In genomic region chr5:111901678-111902077, GRCm38 (mm10) we compare ENCODE assay signal across 9 mouse cellular contexts.
A peak's percentile ranks its signal among the peaks of the same experiment; 100 is the strongest.
DNase-seq lines count a peak whose midpoint lies in the region; ATAC-seq and TF ChIP-seq lines count a peak whose summit lies in the region.
"Had no signal": no experiment of that assay in that cellular context is flagged by ENCODE, and none has a peak within 500 bp of the region (broad histone marks: within the 10 kb centered on the region; RNA-seq: fewer than 3 reads in every experiment).

No protein-coding gene starts in this region.

- DNase-seq in forebrain, embryonic 14.5 days (ENCODE audit: low spot score): peak; percentile 50
- DNase-seq in neural tube, embryonic 10.5 days (ENCODE audit: extremely low spot score, low spot score): peak; percentile 78
- peak; percentile 33 to 57 for DNase-seq in kidney, postnatal 36 days
- DNase-seq in thymus, adult 2 months: peak; percentile 65
- DNase-seq in left cerebral cortex, postnatal 36 days (ENCODE audit: low spot score in 2 of 2): no peak

- no peak overlapping the region for H3K4me2 ChIP-seq in forebrain, embryonic 14.5 days (ENCODE audit: low read length)
- H3K4me2 ChIP-seq in forebrain, embryonic 12.5 days: no peak overlapping the region
- no peak overlapping the region for H3K4me2 ChIP-seq in neural tube, embryonic 15.5 days
- H3K4me2 ChIP-seq in intestine, embryonic 16.5 days (ENCODE audit: low read depth, low read length): no peak overlapping the region
- H3K4me2 ChIP-seq: embryonic facial prominence, embryonic 13.5 days had no signal

- peaks cover 22% of the 10 kb centered on the region for H3K4me1 ChIP-seq in forebrain, embryonic 14.5 days (ENCODE audit: control insufficient read depth, insufficient read depth, low read length)
- peaks cover 39% of the 10 kb centered on the region for H3K4me1 ChIP-seq in forebrain, embryonic 12.5 days
- H3K4me1 ChIP-seq in neural tube, embryonic 15.5 days: peaks cover 12% of the 10 kb centered on the region; the same call in 1 of the 2 replicates
- no peaks in the 10 kb centered on the region for H3K4me1 ChIP-seq in thymus, adult 2 months (replicated peaks; ENCODE audit: control insufficient read depth, insufficient read depth, low read length)
- no peaks in the 10 kb centered on the region for H3K4me1 ChIP-seq in intestine, embryonic 16.5 days (ENCODE audit: control insufficient read depth, insufficient read depth, low read length)

- no peaks in the 10 kb centered on the region for H3K9me3 ChIP-seq in forebrain, embryonic 14.5 days (replicated peaks; ENCODE audit: control insufficient read depth, low read length)
- no peaks in the 10 kb centered on the region for H3K9me3 ChIP-seq in forebrain, embryonic 12.5 days
- no peaks in the 10 kb centered on the region for H3K9me3 ChIP-seq in neural tube, embryonic 15.5 days (replicated peaks)
- H3K9me3 ChIP-seq in intestine, embryonic 16.5 days (ENCODE audit: control insufficient read depth, low read length): no peaks in the 10 kb centered on the region
- H3K9me3 ChIP-seq: embryonic facial prominence, embryonic 13.5 days had no signal

- H3K4me3 ChIP-seq in forebrain, embryonic 14.5 days (ENCODE audit: low read depth, low read length): no peak overlapping the region
- H3K4me3 ChIP-seq in forebrain, embryonic 12.5 days (replicated peaks): no peak overlapping the region
- no peak overlapping the region for H3K4me3 ChIP-seq in neural tube, embryonic 15.5 days (replicated peaks)
- H3K4me3 ChIP-seq in thymus, adult 2 months (ENCODE audit: control insufficient read depth, insufficient read depth, low read length): no peak overlapping the region
- no peak overlapping the region for H3K4me3 ChIP-seq in intestine, embryonic 16.5 days (ENCODE audit: low read length)
- H3K4me3 ChIP-seq: embryonic facial prominence, embryonic 13.5 days had no signal

- H3K27ac ChIP-seq in forebrain, embryonic 14.5 days (ENCODE audit: low read depth, low read length): no peak overlapping the region
- no peak overlapping the region for H3K27ac ChIP-seq in forebrain, embryonic 12.5 days
- no peak overlapping the region for H3K27ac ChIP-seq in neural tube, embryonic 15.5 days (replicated peaks)
- H3K27ac ChIP-seq in thymus, adult 2 months (ENCODE audit: control insufficient read depth, insufficient read depth, low read length): no peak overlapping the region
- no peak overlapping the region for H3K27ac ChIP-seq in intestine, embryonic 16.5 days (ENCODE audit: low read length)
- H3K27ac ChIP-seq: embryonic facial prominence, embryonic 13.5 days had no signal

- no peak for TF ChIP-seq POLR2A in thymus, adult 2 months (IDR thresholded peaks at IDR 0.05; ENCODE audit: control insufficient read depth, extremely low read depth, insufficient read depth, low read length, poor library complexity)

- no peaks in the 10 kb centered on the region for H3K36me3 ChIP-seq in forebrain, embryonic 14.5 days (ENCODE audit: control insufficient read depth, insufficient read depth, low read length)
- H3K36me3 ChIP-seq in forebrain, embryonic 12.5 days (replicated peaks): no peaks in the 10 kb centered on the region
- H3K36me3 ChIP-seq in neural tube, embryonic 15.5 days: no peaks in the 10 kb centered on the region
- H3K36me3 ChIP-seq in thymus, adult 2 months (ENCODE audit: control insufficient read depth, insufficient read depth, low read length): no peaks in the 10 kb centered on the region
- H3K36me3 ChIP-seq in intestine, embryonic 16.5 days (ENCODE audit: control insufficient read depth, insufficient read depth, low read length): no peaks in the 10 kb centered on the region
- H3K36me3 ChIP-seq: embryonic facial prominence, embryonic 13.5 days had no signal

- intact Hi-C loops in left cerebral cortex, postnatal 36 days (cut with DNase I): no loop called here

- TF ChIP-seq CTCF in thymus, adult 2 months (IDR thresholded peaks at IDR 0.05; ENCODE audit: borderline replicate concordance, control insufficient read depth, extremely low read depth, insufficient read depth, low read length, poor library complexity): no peak

- whole genome bisulfite sequencing in forebrain, embryonic 14.5 days: 22% methylated on average over 5 of the region's 5 CpGs
- WGBS in forebrain, embryonic 12.5 days: 24% methylated on average over 5 of the region's 5 CpGs
- 30% methylated on average over 5 of the region's 5 CpGs for WGBS in neural tube, embryonic 15.5 days
- WGBS in thymus, adult 2 months: 18% methylated on average over 5 of the region's 5 CpGs
- 9% methylated on average over 5 of the region's 5 CpGs for WGBS in intestine, embryonic 16.5 days

- no peak overlapping the region for H3K9ac ChIP-seq in forebrain, embryonic 14.5 days (ENCODE audit: low read length)
- no peak overlapping the region for H3K9ac ChIP-seq in forebrain, embryonic 12.5 days
- no peak overlapping the region for H3K9ac ChIP-seq in neural tube, embryonic 15.5 days (replicated peaks)
- H3K9ac ChIP-seq in intestine, embryonic 16.5 days (ENCODE audit: low read depth, low read length): no peak overlapping the region
- H3K9ac ChIP-seq: embryonic facial prominence, embryonic 13.5 days had no signal

- no peak for ATAC-seq in forebrain, embryonic 14.5 days
- no peak for ATAC-seq in forebrain, embryonic 12.5 days (ENCODE audit: low FRiP score)
- no peak for ATAC-seq in neural tube, embryonic 15.5 days (ENCODE audit: low FRiP score)
- ATAC-seq in intestine, embryonic 16.5 days: no peak

- H3K27me3 ChIP-seq in forebrain, embryonic 14.5 days (replicated peaks; ENCODE audit: control insufficient read depth, insufficient read depth, low read length): no peaks in the 10 kb centered on the region
- H3K27me3 ChIP-seq in forebrain, embryonic 12.5 days: peaks cover 21% of the 10 kb centered on the region
- peaks cover 24% of the 10 kb centered on the region for H3K27me3 ChIP-seq in neural tube, embryonic 15.5 days (replicated peaks)
- no peaks in the 10 kb centered on the region; the same call in 1 of the 2 replicates for H3K27me3 ChIP-seq in thymus, adult 2 months (ENCODE audit: control insufficient read depth, insufficient read depth, low read length)
- no peaks in the 10 kb centered on the region for H3K27me3 ChIP-seq in intestine, embryonic 16.5 days (replicated peaks; ENCODE audit: control insufficient read depth, insufficient read depth, low read length)

Comparison
In these comparisons a context has a peak if more than half of its experiments do, and no peak if none do; other contexts are left out.
1. DNase-seq: peak in forebrain, embryonic 14.5 days (single experiment), neural tube, embryonic 10.5 days (single experiment), kidney, postnatal 36 days (2 of 2) and thymus, adult 2 months (single experiment); none in left cerebral cortex, postnatal 36 days (0 of 2).